Mouse (Mus musculus) intestine, embryonic 16.5 days (tissue): ENCODE data around the gene Scnn1b. TPM values are rescaled to one million over a fixed set of nuclear protein-coding genes. Genes with fewer than 3 reads are reported as not detected.

ENCODE experiments used
- ATAC-seq: fragments of 200-750 bp; cut with Nextera tagmentation; 2 replicates; pipeline ENCODE4 v1.8.0; 2017; ENCODE audit warnings: moderate TSS enrichment, moderate library complexity
- H3K27ac ChIP-seq: fragments of 300-500 bp; sonication (generic); 2 replicates; pipeline ENCODE4 v1.5.1; 2014; ENCODE audit warnings: mild to moderate bottlenecking, low read length
- H3K27me3 ChIP-seq: fragments of 300-500 bp; sonication (generic); replicated peaks from 2 replicates; pipeline ENCODE4 v1.6.1; 2014; ENCODE audit warnings: low read length, control low read depth, mixed read lengths; ENCODE audit not compliant: control insufficient read depth, insufficient read depth
- H3K36me3 ChIP-seq: fragments of 300-500 bp; sonication (generic); 2 replicates; pipeline ENCODE4 v1.6.1; 2014; ENCODE audit warnings: low read length, control low read depth; ENCODE audit not compliant: control insufficient read depth, insufficient read depth
- H3K4me1 ChIP-seq: fragments of 300-500 bp; sonication (generic); 2 replicates; pipeline ENCODE4 v1.6.1; 2014; ENCODE audit warnings: low read length, control low read depth, mixed read lengths; ENCODE audit not compliant: control insufficient read depth, insufficient read depth
- H3K4me2 ChIP-seq: fragments of 300-500 bp; sonication (generic); 2 replicates; pipeline ENCODE4 v1.6.1; 2014; ENCODE audit warnings: low read depth, low read length, control low read depth
- H3K4me3 ChIP-seq: fragments of 300-500 bp; sonication (generic); 2 replicates; pipeline ENCODE4 v1.5.1; 2014; ENCODE audit warnings: mild to moderate bottlenecking, low read length
- H3K9ac ChIP-seq: fragments of 300-500 bp; sonication (generic); 2 replicates; pipeline ENCODE4 v1.6.1; 2014; ENCODE audit warnings: low read depth, low read length
- H3K9me3 ChIP-seq: fragments of 300-500 bp; sonication (generic); 2 replicates; pipeline ENCODE4 v1.6.1; 2016; ENCODE audit warnings: low read length, control low read depth; ENCODE audit not compliant: control insufficient read depth
- WGBS: fragments of 180-500 bp; shearing (Covaris S2); extraction: QIAGEN DNeasy Blood & Tissue Kit; methylation state at CpG from one replicate; pipeline ENCODE4 v1.1.7; 2014; 5-methylcytosine and 5-hydroxymethylcytosine counted together
- polyA plus RNA-seq: library from polyadenylated mRNA; unstranded; fragments of >200 nt; fragmentation: Nextera tagmentation; extraction: Ambion mirVana; gene quantifications from 2 replicates; pipeline ENCODE4 v1.2.1, GENCODE M21; 2015

Gene Scnn1b
- polyA plus RNA-seq, 1 experiment from 2014 or later, result 0.20 TPM

- Histone ChIP-seq H3K27ac (no peak overlapping the region), H3K27me3 (no peaks in the 10 kb centered on the region), H3K4me1 (peaks cover 13% of the 10 kb centered on the region), H3K9ac (no peak overlapping the region), H3K9me3 (no peaks in the 10 kb centered on the region), H3K4me3 (no peak overlapping the region), H3K36me3 (no peaks in the 10 kb centered on the region), H3K4me2 (no peak overlapping the region)
- ATAC-seq, result peak; percentile 60
- WGBS, result 47% methylated on average over 12 of the region's 12 CpGs
Measured at GRCm38 (mm10) chr7:121935906-121936794, 71.3 kb downstream of the Scnn1b start.

GRCm38 (mm10) chr7:121936861-121937630 lies 72.2 kb downstream of the Scnn1b start:
- ATAC-seq, result no peak
- Histone ChIP-seq H3K36me3 (no peaks in the 10 kb centered on the region), H3K27me3 (no peaks in the 10 kb centered on the region), H3K4me3 (no peak overlapping the region), H3K9me3 (no peaks in the 10 kb centered on the region), H3K27ac (no peak overlapping the region), H3K4me2 (no peak overlapping the region), H3K4me1 (peaks cover 13% of the 10 kb centered on the region), H3K9ac (no peak overlapping the region)
- 69% methylated on average over 14 of the region's 14 CpGs for WGBS

- no peak for ATAC-seq
- 73% methylated on average over 8 of the region's 8 CpGs for WGBS
- no peaks in the 10 kb centered on the region for H3K9me3 ChIP-seq
Measured at GRCm38 (mm10) chr7:121938124-121938891, 73.5 kb downstream of the Scnn1b start.

GRCm38 (mm10) chr7:121939244-121939643 lies 74.4 kb downstream of the Scnn1b start:
- Histone ChIP-seq H3K4me1 (peaks cover 13% of the 10 kb centered on the region), H3K9me3 (no peaks in the 10 kb centered on the region)
- no peak for ATAC-seq

More at GRCm38 (mm10) chr7:121938124-121938891, 73.5 kb downstream of the Scnn1b start:
- Histone ChIP-seq H3K9ac (no peak overlapping the region), H3K36me3 (no peaks in the 10 kb centered on the region), H3K27ac (no peak overlapping the region), H3K4me2 (no peak overlapping the region), H3K27me3 (no peaks in the 10 kb centered on the region), H3K4me3 (no peak overlapping the region), H3K4me1 (peaks cover 13% of the 10 kb centered on the region)

GRCm38 (mm10) chr7:121939729-121940128 lies 74.9 kb downstream of the Scnn1b start:
- peak; percentile 68 for ATAC-seq
- Histone ChIP-seq H3K9ac (no peak overlapping the region), H3K4me3 (no peak overlapping the region), H3K9me3 (no peaks in the 10 kb centered on the region), H3K27me3 (no peaks in the 10 kb centered on the region), H3K27ac (no peak overlapping the region), H3K36me3 (no peaks in the 10 kb centered on the region), H3K4me2 (no peak overlapping the region), H3K4me1 (peaks cover 13% of the 10 kb centered on the region)
- WGBS, result 35% methylated on average over 4 of the region's 4 CpGs

More at GRCm38 (mm10) chr7:121939244-121939643, 74.4 kb downstream of the Scnn1b start:
- Histone ChIP-seq H3K4me3 (no peak overlapping the region), H3K9ac (no peak overlapping the region), H3K4me2 (no peak overlapping the region), H3K36me3 (no peaks in the 10 kb centered on the region), H3K27me3 (no peaks in the 10 kb centered on the region), H3K27ac (no peak overlapping the region)
- WGBS, result 64% methylated on average over 6 of the region's 6 CpGs

- Histone ChIP-seq H3K27me3 (no peaks in the 10 kb centered on the region), H3K4me2 (no peak overlapping the region), H3K4me3 (no peak overlapping the region), H3K9me3 (no peaks in the 10 kb centered on the region), H3K36me3 (no peaks in the 10 kb centered on the region), H3K4me1 (peaks cover 6% of the 10 kb centered on the region), H3K27ac (no peak overlapping the region), H3K9ac (no peak overlapping the region)
- ATAC-seq, result no peak
- WGBS, result 72% methylated on average over 3 of the region's 3 CpGs
Measured at GRCm38 (mm10) chr7:121941016-121941415, 76.2 kb downstream of the Scnn1b start.

GRCm38 (mm10) chr7:121941640-121942039 lies 76.8 kb downstream of the Scnn1b start:
- no peak overlapping the region for H3K27ac ChIP-seq
- WGBS, result 73% methylated on average over 3 of the region's 3 CpGs
- H3K27me3 ChIP-seq, result no peaks in the 10 kb centered on the region
- no peaks in the 10 kb centered on the region for H3K4me1 ChIP-seq
- H3K4me3 ChIP-seq, result no peak overlapping the region
- no peak overlapping the region for H3K4me2 ChIP-seq
- H3K9me3 ChIP-seq, result no peaks in the 10 kb centered on the region
- no peaks in the 10 kb centered on the region for H3K36me3 ChIP-seq
- no peak for ATAC-seq
- H3K9ac ChIP-seq, result no peak overlapping the region

GRCm38 (mm10) chr7:121942371-121942770 lies 77.5 kb downstream of the Scnn1b start:
- H3K9ac ChIP-seq, result no peak overlapping the region
- 83% methylated on average over 2 of the region's 2 CpGs for WGBS

GRCm38 (mm10) chr7:121946196-121946595 lies 81.4 kb downstream of the Scnn1b start:
- no peaks in the 10 kb centered on the region for H3K9me3 ChIP-seq
- H3K4me1 ChIP-seq, result no peaks in the 10 kb centered on the region
- ATAC-seq, result no peak
- no peak overlapping the region for H3K4me2 ChIP-seq
- H3K27ac ChIP-seq, result no peak overlapping the region
- no peak overlapping the region for H3K4me3 ChIP-seq
- H3K9ac ChIP-seq, result no peak overlapping the region
- no peaks in the 10 kb centered on the region for H3K27me3 ChIP-seq
- WGBS, result 80% methylated on average over 5 of the region's 5 CpGs
- 0 out of 2 replicates have a peak, but pooled peaks cover 4% of the 10 kb centered on the region for H3K36me3 ChIP-seq

More at GRCm38 (mm10) chr7:121942371-121942770, 77.5 kb downstream of the Scnn1b start:
- H3K27ac ChIP-seq, result no peak overlapping the region
- no peaks in the 10 kb centered on the region for H3K27me3 ChIP-seq
- H3K9me3 ChIP-seq, result no peaks in the 10 kb centered on the region
- H3K4me2 ChIP-seq, result no peak overlapping the region
- no peak overlapping the region for H3K4me3 ChIP-seq
- H3K4me1 ChIP-seq, result no peaks in the 10 kb centered on the region
- no peak for ATAC-seq
- H3K36me3 ChIP-seq, result no peaks in the 10 kb centered on the region
